Mouse (Mus musculus) heart, postnatal 0 days (tissue): Measurements from ENCODE around the gene Slc4a3.

Experiments
- CTCF ChIP-seq: IDR thresholded peaks from 2 replicates; pipeline ENCODE4 v1.5.1; 2016; ENCODE audit warnings: antibody characterized with exemption, control low read depth, low read depth
- EP300 ChIP-seq: IDR thresholded peaks from 2 replicates; pipeline ENCODE4 v1.6.1; 2016; ENCODE audit warnings: antibody characterized with exemption, low read depth

DNA sequence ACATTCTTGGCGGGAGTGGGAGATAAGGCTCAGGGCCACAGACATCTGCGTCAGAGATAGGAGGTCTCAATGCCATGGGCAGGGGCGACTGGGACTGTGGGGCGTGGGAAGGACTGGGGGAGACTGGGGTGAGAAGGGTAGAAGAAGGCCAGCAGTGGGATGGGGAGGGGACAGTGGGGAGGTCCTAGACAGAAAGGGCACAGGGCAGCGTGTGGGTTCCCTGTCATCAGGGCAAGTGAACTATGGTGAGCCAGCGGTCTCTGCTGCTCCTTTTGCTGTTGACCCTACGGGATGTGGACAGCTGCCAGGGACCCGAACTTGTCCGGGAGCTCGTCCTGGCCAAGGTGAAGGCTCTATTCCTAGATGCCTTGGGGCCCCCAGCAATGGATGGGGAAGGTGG, 39.1 kb upstream of the Slc4a3 start, which contains the start of gene Inha:
- TF ChIP-seq EP300, result no peak
- TF ChIP-seq CTCF, result no peak
